Mouse (Mus musculus): ENCODE data around the gene Lyg2. TPM values are rescaled to one million over a fixed set of nuclear protein-coding genes. Genes with fewer than 3 reads are reported as not detected.

Lyg2 gene
- polyA plus RNA-seq (2012; rRNA removed): not detected in 2 replicates

DNA sequence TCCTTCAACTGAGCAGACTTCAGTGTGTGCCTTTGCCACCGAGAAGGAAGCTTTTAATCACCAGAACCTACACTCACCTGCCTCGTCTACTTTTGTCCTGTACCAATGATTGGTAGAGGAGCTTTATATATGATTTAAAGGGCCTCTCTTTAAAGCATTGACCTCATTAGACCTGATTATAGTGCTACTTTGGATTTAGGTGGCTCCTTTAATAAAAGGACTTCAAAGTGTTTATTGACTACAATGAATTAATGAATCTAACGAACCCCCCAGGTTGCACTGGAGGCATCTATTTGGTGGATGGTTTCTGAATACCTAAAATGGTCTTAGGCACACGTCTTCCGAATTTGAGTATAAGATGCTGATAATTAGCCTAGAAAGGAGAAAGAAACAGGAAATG, at the start of gene Lyg2:
Gene Lyg2, minus strand, starts transcription at position 101 of the 400 bp plus-strand sequence.

GRCm38 (mm10) chr1:37957659-37958058, 41.4 kb upstream of the Lyg2 start, which contains the start of gene Lyg1:
Gene Lyg1, minus strand, starts transcription at chr1:37957759.

GRCm38 (mm10) chr1:37890025-37890652, 26.2 kb downstream of the Lyg2 start, which contains the start of the genes Mitd1 and Mrpl30:
Gene Mitd1, minus strand, starts transcription at chr1:37890411.
Gene Mrpl30, plus strand, starts transcription at chr1:37890477.

GRCm38 (mm10) chr1:37871704-37872103, 44.6 kb downstream of the Lyg2 start, which contains the start of gene Lipt1:
Gene Lipt1, plus strand, starts transcription at chr1:37871738.

GRCm38 (mm10) chr1:37866286-37866685, 50.0 kb downstream of the Lyg2 start, which contains the start of gene Tsga10:
Gene Tsga10, minus strand, starts transcription at chr1:37866429.

Other genes starting within 250 kb of the Lyg2 start
- 10.8 and 11.0 TPM in 2 replicates for gene 2010300C02Rik, start 196.4 kb downstream of the Lyg2 start, polyA plus RNA-seq (2012; rRNA removed)
- 0.03 and 0.08 TPM in 2 replicates for gene Tsga10, start 50.1 kb downstream of the Lyg2 start, polyA plus RNA-seq (2012; rRNA removed)
- gene Lipt1, start 44.8 kb downstream of the Lyg2 start, polyA plus RNA-seq (2012; rRNA removed): 0.15 and 0.25 TPM in 2 replicates
- gene Mitd1, start 26.1 kb downstream of the Lyg2 start, polyA plus RNA-seq (2012; rRNA removed): 1.2 TPM in 2 replicates
- gene Mrpl30, start 26.0 kb downstream of the Lyg2 start, polyA plus RNA-seq (2012; rRNA removed): 15.6 and 21.5 TPM in 2 replicates
- gene Lyg1, start 41.3 kb upstream of the Lyg2 start, polyA plus RNA-seq (2012; rRNA removed): 1.8 and 16.3 TPM in 2 replicates
- 0.83 and 1.5 TPM in 2 replicates for gene Txndc9, start 81.4 kb upstream of the Lyg2 start, polyA plus RNA-seq (2012; rRNA removed)
- gene Eif5b, start 81.5 kb upstream of the Lyg2 start, polyA plus RNA-seq (2012; rRNA removed): 0.32 and 0.66 TPM in 2 replicates
- 0.91 and 1.5 TPM in 2 replicates for gene Rev1, start 213.3 kb upstream of the Lyg2 start, polyA plus RNA-seq (2012; rRNA removed)

All from stomach, adult 2 months (tissue).